Mouse (Mus musculus) olfactory bulb, adult 2 months (tissue): ENCODE results near the gene Ccz1.

Source experiments
- CTCF ChIP-seq: fragments of 200-500 bp; IDR thresholded peaks from 2 replicates; pipeline ENCODE4 v1.5.1; 2012; ENCODE audit warnings: low read depth, mild to moderate bottlenecking, low read length, moderate library complexity; ENCODE audit not compliant: insufficient read depth
- POLR2A ChIP-seq: fragments of 200-500 bp; IDR thresholded peaks from 2 replicates; pipeline ENCODE4 v1.6.1; 2012; ENCODE audit warnings: mild to moderate bottlenecking, low read depth, low read length, moderate library complexity; ENCODE audit not compliant: insufficient read depth

GRCm38 (mm10) chr5:144049881-144050280 lies 35.2 kb upstream of the Ccz1 start:
- no peak for TF ChIP-seq CTCF
- TF ChIP-seq POLR2A, result no peak
